ENCODE assay signal across 8 mouse cellular contexts in genomic region chr11:120577211-120578023, GRCm38 (mm10). TPM values are rescaled to one million over a fixed set of nuclear protein-coding genes. Genes with fewer than 3 reads are reported as not detected.
DNase-seq lines count a peak whose midpoint lies in the region; TF ChIP-seq lines count a peak whose summit lies in the region.

No protein-coding gene starts in this region.

- intact Hi-C loops in heart, adult 2 months (cut with DNase I) = loop anchor here (2.0 kb wide), 1 partner anchor 63 kb away; no protein-coding TSS in a partner anchor
- intact Hi-C loops in heart, postnatal 25 days (cut with DNase I) = loop anchor here (2.0 kb wide), 2 partner anchors 35 to 61 kb away; no protein-coding TSS in a partner anchor
- intact Hi-C loops in gastrocnemius, postnatal 36 days (cut with DNase I) = loop anchor here (1.0 to 5.0 kb wide), 2 partner anchors 35 to 62 kb away; no protein-coding TSS in a partner anchor

- H3K27me3 ChIP-seq in heart, adult 2 months (ENCODE audit: control insufficient read depth, insufficient read depth, low read length) = no peaks in the 10 kb centered on the region

- no peak overlapping the region for H3K9ac ChIP-seq in heart, adult 2 months (ENCODE audit: low read depth, low read length)

- peaks cover 8% of the 10 kb centered on the region for H3K4me1 ChIP-seq in heart, adult 2 months (ENCODE audit: control insufficient read depth, insufficient read depth, low read length)

- no peak overlapping the region for H3K27ac ChIP-seq in heart, adult 2 months

- H3K4me3 ChIP-seq in heart, adult 2 months = no peak overlapping the region

- peak; percentile 67 for TF ChIP-seq CTCF in heart, adult 2 months (IDR thresholded peaks at IDR 0.05)

- DNase-seq in heart, adult 2 months = no peak
- no peak for DNase-seq in heart, postnatal 25 days (ENCODE audit: low spot score)
- DNase-seq in 416B (ENCODE audit: low read depth) (peak; percentile 80), adipocyte (ENCODE audit: low spot score) (peak; percentile 63)
- DNase-seq in kidney, adult 8-10 months = peak; percentile 66 to 75
- peak; percentile 24 for DNase-seq in retina, postnatal 1 day
- DNase-seq in gastrocnemius, postnatal 36 days = no peak
- DNase-seq in frontal cortex, adult 2 months (ENCODE audit: extremely low spot score in 1 of 2, low spot score in 1 of 2) = no peak

- no peak for TF ChIP-seq POLR2A in heart, adult 2 months (IDR thresholded peaks at IDR 0.05; ENCODE audit: insufficient read depth, low read depth, low read length)

- WGBS in heart, adult 2 months = 79% methylated on average over 7 of the region's 7 CpGs

- peaks cover 5% of the 10 kb centered on the region for H3K79me2 ChIP-seq in heart, adult 2 months (replicated peaks; ENCODE audit: control insufficient read depth, insufficient read depth, low read length)

- TF ChIP-seq EP300 in heart, adult 2 months (IDR thresholded peaks at IDR 0.05; ENCODE audit: insufficient read depth, low read depth, low read length) = no peak

- peaks cover 6% of the 10 kb centered on the region for H3K36me3 ChIP-seq in heart, adult 2 months (ENCODE audit: control insufficient read depth, insufficient read depth, low read length)

RNA-seq across cellular contexts. Expression of gene Arhgdia, which starts 4.0 kb away (rescaled TPM):
- 100 to 1,000 TPM; 139 to 144 TPM for total RNA-seq in heart, adult 2 months (2021)
- polyA plus RNA-seq in heart, adult 2 months (2012; rRNA removed) = 245 and 257 TPM in 2 replicates
- 100 to 1,000 TPM; 142 to 158 TPM for total RNA-seq in heart, postnatal 25 days (2021)
- total RNA-seq in gastrocnemius, postnatal 36 days (2021) = 10 to 100 TPM; 73.1 to 77.1 TPM
- polyA plus RNA-seq in frontal cortex, adult 2 months (2012; rRNA removed) = 408 and 428 TPM in 2 replicates

RNA-seq across cellular contexts. Expression of gene P4hb, which starts 4.4 kb away (rescaled TPM):
- total RNA-seq in heart, adult 2 months (2021) = 100 to 1,000 TPM; 221 to 246 TPM
- polyA plus RNA-seq in heart, adult 2 months (2012; rRNA removed) = 115 and 174 TPM in 2 replicates
- total RNA-seq in heart, postnatal 25 days (2021) = 100 to 1,000 TPM; 228 to 255 TPM
- total RNA-seq in gastrocnemius, postnatal 36 days (2021) = 100 to 1,000 TPM; 174 to 203 TPM
- polyA plus RNA-seq in frontal cortex, adult 2 months (2012; rRNA removed) = 103 and 109 TPM in 2 replicates

RNA-seq across cellular contexts. Expression of gene Alyref, which starts 20.7 kb away (rescaled TPM):
- 10 to 100 TPM; 48.7 to 52.0 TPM for total RNA-seq in heart, adult 2 months (2021)
- 13.6 and 15.6 TPM in 2 replicates for polyA plus RNA-seq in heart, adult 2 months (2012; rRNA removed)
- total RNA-seq in heart, postnatal 25 days (2021) = 10 to 100 TPM; 49.3 to 52.6 TPM
- 10 to 100 TPM; 36.1 to 41.5 TPM for total RNA-seq in gastrocnemius, postnatal 36 days (2021)
- polyA plus RNA-seq in frontal cortex, adult 2 months (2012; rRNA removed) = 46.3 and 53.0 TPM in 2 replicates

RNA-seq across cellular contexts. Expression of gene Anapc11, which starts 20.8 kb away (rescaled TPM):
- total RNA-seq in heart, adult 2 months (2021) = 10 to 100 TPM; 79.9 to 89.0 TPM
- 87.8 and 105 TPM in 2 replicates for polyA plus RNA-seq in heart, adult 2 months (2012; rRNA removed)
- 10 to 100 TPM; 82.6 to 90.3 TPM for total RNA-seq in heart, postnatal 25 days (2021)
- total RNA-seq in gastrocnemius, postnatal 36 days (2021) = 10 to 100 TPM; 44.0 to 50.5 TPM
- polyA plus RNA-seq in frontal cortex, adult 2 months (2012; rRNA removed) = 143 and 170 TPM in 2 replicates

RNA-seq across cellular contexts. Expression of gene Ppp1r27, which starts 26.5 kb away (rescaled TPM):
- total RNA-seq in heart, adult 2 months (2021) = under 1 TPM in 1 of 2 experiments, not detected in 1; 0.34 TPM
- 0.64 and 0.96 TPM in 2 replicates for polyA plus RNA-seq in heart, adult 2 months (2012; rRNA removed)
- total RNA-seq in heart, postnatal 25 days (2021) = not detected
- total RNA-seq in gastrocnemius, postnatal 36 days (2021) = 100 to 1,000 TPM; 153 to 173 TPM
- not detected in 2 replicates for polyA plus RNA-seq in frontal cortex, adult 2 months (2012; rRNA removed)

Comparison
In these comparisons a context has a peak if more than half of its experiments do, and no peak if none do; other contexts are left out.
1. DNase-seq: peak in 416B (single experiment), adipocyte (single experiment), kidney, adult 8-10 months (2 of 2) and retina, postnatal 1 day (single experiment); none in heart, adult 2 months (0 of 2), heart, postnatal 25 days (single experiment), gastrocnemius, postnatal 36 days (0 of 2) and frontal cortex, adult 2 months (0 of 2).